Mouse (Mus musculus): ENCODE data around the gene Txnrd3. TPM values are rescaled to one million over a fixed set of nuclear protein-coding genes. Genes with fewer than 3 reads are reported as not detected.
A peak's percentile ranks its signal among the peaks of the same experiment; 100 is the strongest.

Gene Txnrd3
- 2.6 to 6.7 TPM (median 3.6 TPM) in 3 replicates for total RNA-seq (2017)

- ATAC-seq (replicated peaks; ENCODE audit: insufficient number of reproducible peaks, low FRiP score, low TSS enrichment, poor library complexity, severe bottlenecking): peak; percentile 74
Observed at GRCm38 (mm10) chr6:89643798-89644270, at the start of gene Txnrd3. TSS of gene Txnrd3 (plus strand) at chr6:89643988.

GRCm38 (mm10) chr6:89595018-89595776 is 48.6 kb upstream of the Txnrd3 start, which contains the start of gene Chchd6:
TSS of gene Chchd6 (minus strand) at chr6:89595652.
- ATAC-seq (replicated peaks; ENCODE audit: insufficient number of reproducible peaks, low FRiP score, low TSS enrichment, poor library complexity, severe bottlenecking): peak; percentile 99

GRCm38 (mm10) chr6:89595777-89596146 is 48.0 kb upstream of the Txnrd3 start:
- ATAC-seq (replicated peaks; ENCODE audit: insufficient number of reproducible peaks, low FRiP score, low TSS enrichment, poor library complexity, severe bottlenecking): no peak

- ATAC-seq (replicated peaks; ENCODE audit: insufficient number of reproducible peaks, low FRiP score, low TSS enrichment, poor library complexity, severe bottlenecking): no peak
Observed at GRCm38 (mm10) chr6:89596510-89596909, 47.3 kb upstream of the Txnrd3 start.

- no peak for ATAC-seq (replicated peaks; ENCODE audit: insufficient number of reproducible peaks, low FRiP score, low TSS enrichment, poor library complexity, severe bottlenecking)
Observed at GRCm38 (mm10) chr6:89606096-89606495, 37.7 kb upstream of the Txnrd3 start.

GRCm38 (mm10) chr6:89607999-89608398 is 35.8 kb upstream of the Txnrd3 start:
- ATAC-seq (replicated peaks; ENCODE audit: insufficient number of reproducible peaks, low FRiP score, low TSS enrichment, poor library complexity, severe bottlenecking): no peak

- no peak for ATAC-seq (replicated peaks; ENCODE audit: insufficient number of reproducible peaks, low FRiP score, low TSS enrichment, poor library complexity, severe bottlenecking)
Observed at GRCm38 (mm10) chr6:89613336-89614106, 30.3 kb upstream of the Txnrd3 start.

- ATAC-seq (replicated peaks; ENCODE audit: insufficient number of reproducible peaks, low FRiP score, low TSS enrichment, poor library complexity, severe bottlenecking): no peak
Observed at GRCm38 (mm10) chr6:89614107-89614471, 29.7 kb upstream of the Txnrd3 start.

GRCm38 (mm10) chr6:89614596-89615372 is 29.0 kb upstream of the Txnrd3 start:
- ATAC-seq (replicated peaks; ENCODE audit: insufficient number of reproducible peaks, low FRiP score, low TSS enrichment, poor library complexity, severe bottlenecking): no peak

- no peak for ATAC-seq (replicated peaks; ENCODE audit: insufficient number of reproducible peaks, low FRiP score, low TSS enrichment, poor library complexity, severe bottlenecking)
Observed at GRCm38 (mm10) chr6:89615373-89615755, 28.4 kb upstream of the Txnrd3 start.

GRCm38 (mm10) chr6:89622647-89623046 is 21.1 kb upstream of the Txnrd3 start:
- no peak for ATAC-seq (replicated peaks; ENCODE audit: insufficient number of reproducible peaks, low FRiP score, low TSS enrichment, poor library complexity, severe bottlenecking)

GRCm38 (mm10) chr6:89628045-89628785 is 15.6 kb upstream of the Txnrd3 start:
- no peak for ATAC-seq (replicated peaks; ENCODE audit: insufficient number of reproducible peaks, low FRiP score, low TSS enrichment, poor library complexity, severe bottlenecking)

- ATAC-seq (replicated peaks; ENCODE audit: insufficient number of reproducible peaks, low FRiP score, low TSS enrichment, poor library complexity, severe bottlenecking): peak; percentile 69
Observed at GRCm38 (mm10) chr6:89631809-89632562, 11.8 kb upstream of the Txnrd3 start.

- no peak for ATAC-seq (replicated peaks; ENCODE audit: insufficient number of reproducible peaks, low FRiP score, low TSS enrichment, poor library complexity, severe bottlenecking)
Observed at GRCm38 (mm10) chr6:89633115-89633514, 10.7 kb upstream of the Txnrd3 start.

- ATAC-seq (replicated peaks; ENCODE audit: insufficient number of reproducible peaks, low FRiP score, low TSS enrichment, poor library complexity, severe bottlenecking): no peak
Observed at GRCm38 (mm10) chr6:89634400-89634799, 9.4 kb upstream of the Txnrd3 start.

- no peak for ATAC-seq (replicated peaks; ENCODE audit: insufficient number of reproducible peaks, low FRiP score, low TSS enrichment, poor library complexity, severe bottlenecking)
Observed at GRCm38 (mm10) chr6:89637977-89638376, 5.8 kb upstream of the Txnrd3 start.

GRCm38 (mm10) chr6:89639025-89639424 is 4.8 kb upstream of the Txnrd3 start:
- no peak for ATAC-seq (replicated peaks; ENCODE audit: insufficient number of reproducible peaks, low FRiP score, low TSS enrichment, poor library complexity, severe bottlenecking)
